ENCODE assay signal across 8 mouse cellular contexts in the genomic region with DNA sequence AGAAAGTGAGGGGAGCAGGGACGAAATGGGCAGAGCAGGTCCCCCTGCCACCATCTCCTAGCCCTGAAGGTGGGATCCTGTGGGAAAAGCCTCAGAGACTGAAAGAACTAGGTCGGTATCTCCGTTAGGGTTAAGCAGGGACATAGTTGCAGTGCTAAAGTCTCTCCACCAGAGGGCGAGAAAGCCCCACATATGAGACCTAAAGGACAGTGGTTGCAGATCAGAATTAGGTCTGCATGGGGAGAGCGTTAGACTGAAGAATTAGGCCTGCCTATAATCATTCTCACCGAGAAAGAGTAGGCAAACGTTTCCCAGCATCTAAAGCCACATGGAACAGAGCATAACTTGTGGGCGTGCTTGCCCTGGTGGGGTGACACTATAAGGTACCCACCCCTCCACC.
DNase-seq lines count a peak whose midpoint lies in the region; ATAC-seq and TF ChIP-seq lines count a peak whose summit lies in the region.

No protein-coding gene starts in this region.

- 0 out of 2 replicates have a peak overlapping the region, but pooled peaks have one; percentile 9 for H3K4me2 ChIP-seq in heart, embryonic 12.5 days
- H3K4me2 ChIP-seq in kidney, embryonic 15.5 days, result no peak overlapping the region
- no peak overlapping the region for H3K4me2 ChIP-seq in limb, embryonic 14.5 days (replicated peaks; ENCODE audit: low read depth, low read length, severe bottlenecking)
- H3K4me2 ChIP-seq in midbrain, embryonic 16.5 days (ENCODE audit: low read length), result no peak overlapping the region

- WGBS in heart, embryonic 12.5 days, result 13% methylated on average over 8 of the region's 8 CpGs
- 14% methylated on average over 8 of the region's 8 CpGs for WGBS in kidney, embryonic 15.5 days
- WGBS in limb, embryonic 14.5 days, result 12% methylated on average over 8 of the region's 8 CpGs
- WGBS in midbrain, embryonic 16.5 days, result 8% methylated on average over 8 of the region's 8 CpGs

- no peak overlapping the region for H3K4me3 ChIP-seq in heart, embryonic 12.5 days
- H3K4me3 ChIP-seq in kidney, embryonic 15.5 days (replicated peaks), result no peak overlapping the region
- no peak overlapping the region for H3K4me3 ChIP-seq in limb, embryonic 14.5 days (replicated peaks; ENCODE audit: low read length)
- no peak overlapping the region for H3K4me3 ChIP-seq in midbrain, embryonic 16.5 days (ENCODE audit: low read depth, low read length)

- no peaks in the 10 kb centered on the region for H3K9me3 ChIP-seq in heart, embryonic 12.5 days (replicated peaks)
- no peaks in the 10 kb centered on the region for H3K9me3 ChIP-seq in kidney, embryonic 15.5 days (replicated peaks)
- no peaks in the 10 kb centered on the region for H3K9me3 ChIP-seq in limb, embryonic 14.5 days (ENCODE audit: control insufficient read depth, low read length)
- H3K9me3 ChIP-seq in midbrain, embryonic 16.5 days (replicated peaks; ENCODE audit: control insufficient read depth, low read length, poor library complexity, severe bottlenecking), result no peaks in the 10 kb centered on the region

- peak; percentile 59 for DNase-seq in A20 (ENCODE audit: low read depth, low spot score)
- DNase-seq in adrenal gland, adult 18-20 months (ENCODE audit: low spot score in 2 of 2), result peak; percentile 53 to 69
- peak; percentile 76 for DNase-seq in embryo, embryonic 11 days
- DNase-seq in limb, embryonic 14.5 days (ENCODE audit: low spot score), result peak; percentile 78
- DNase-seq in splenic B cell, adult 2 months (ENCODE audit: low read depth, low spot score), result peak; percentile 55

- H3K27ac ChIP-seq in heart, embryonic 12.5 days (ENCODE audit: poor library complexity, severe bottlenecking), result no peak overlapping the region
- no peak overlapping the region for H3K27ac ChIP-seq in kidney, embryonic 15.5 days
- H3K27ac ChIP-seq in limb, embryonic 14.5 days (replicated peaks; ENCODE audit: low read depth, low read length), result no peak overlapping the region
- no peak overlapping the region for H3K27ac ChIP-seq in midbrain, embryonic 16.5 days (ENCODE audit: low read length)

- no peak for TF ChIP-seq POLR2A in limb, embryonic 14.5 days (IDR thresholded peaks at IDR 0.05; ENCODE audit: borderline replicate concordance, extremely low read depth, insufficient read depth, insufficient read length)

- ATAC-seq in heart, embryonic 12.5 days (ENCODE audit: insufficient number of reproducible peaks, low FRiP score), result no peak
- ATAC-seq in kidney, embryonic 15.5 days (replicated peaks; ENCODE audit: low FRiP score), result 0 out of 2 replicates have a peak, but pooled peaks have one; percentile 31
- ATAC-seq in limb, embryonic 14.5 days (ENCODE audit: low FRiP score, low read depth), result peak; percentile 57; the same call in 1 of the 2 replicates
- ATAC-seq in midbrain, embryonic 16.5 days, result peak; percentile 67

- H3K4me1 ChIP-seq in heart, embryonic 12.5 days (replicated peaks), result 0 out of 2 replicates have a peak, but pooled peaks cover 5% of the 10 kb centered on the region
- no peaks in the 10 kb centered on the region for H3K4me1 ChIP-seq in kidney, embryonic 15.5 days
- 0 out of 2 replicates have a peak, but pooled peaks cover 4% of the 10 kb centered on the region for H3K4me1 ChIP-seq in limb, embryonic 14.5 days (ENCODE audit: control insufficient read depth, insufficient read depth, low read length)
- no peaks in the 10 kb centered on the region for H3K4me1 ChIP-seq in midbrain, embryonic 16.5 days (ENCODE audit: control insufficient read depth, insufficient read depth, low read length)

- H3K36me3 ChIP-seq in heart, embryonic 12.5 days, result no peaks in the 10 kb centered on the region
- H3K36me3 ChIP-seq in kidney, embryonic 15.5 days, result no peaks in the 10 kb centered on the region
- no peaks in the 10 kb centered on the region for H3K36me3 ChIP-seq in limb, embryonic 14.5 days (ENCODE audit: control insufficient read depth, insufficient read depth, low read length)
- no peaks in the 10 kb centered on the region for H3K36me3 ChIP-seq in midbrain, embryonic 16.5 days (ENCODE audit: control insufficient read depth, insufficient read depth, low read length)
- no peaks in the 10 kb centered on the region for H3K36me3 ChIP-seq in splenic B cell, adult 2 months (ENCODE audit: control insufficient read depth, insufficient read depth, low read length, poor library complexity, severe bottlenecking)

- H3K27me3 ChIP-seq in heart, embryonic 12.5 days (replicated peaks), result peaks cover 29% of the 10 kb centered on the region
- H3K27me3 ChIP-seq in kidney, embryonic 15.5 days, result peaks cover 14% of the 10 kb centered on the region; the same call in 1 of the 2 replicates
- H3K27me3 ChIP-seq in limb, embryonic 14.5 days (ENCODE audit: control insufficient read depth, insufficient read depth, low read length), result 0 out of 2 replicates have a peak, but pooled peaks cover 16% of the 10 kb centered on the region
- no peaks in the 10 kb centered on the region for H3K27me3 ChIP-seq in midbrain, embryonic 16.5 days (ENCODE audit: control insufficient read depth, insufficient read depth, low read depth, low read length)
- no peaks in the 10 kb centered on the region for H3K27me3 ChIP-seq in splenic B cell, adult 2 months (ENCODE audit: control insufficient read depth, insufficient read depth, low read length, poor library complexity, severe bottlenecking)

- no peak overlapping the region for H3K9ac ChIP-seq in heart, embryonic 12.5 days
- no peak overlapping the region for H3K9ac ChIP-seq in kidney, embryonic 15.5 days
- H3K9ac ChIP-seq in limb, embryonic 14.5 days (ENCODE audit: low read depth, low read length, severe bottlenecking), result no peak overlapping the region
- no peak overlapping the region for H3K9ac ChIP-seq in midbrain, embryonic 16.5 days (ENCODE audit: low read depth, low read length)
